Mouse (Mus musculus) embryonic facial prominence, embryonic 10.5 days (tissue): ENCODE results near the gene Atox1. TPM values are rescaled to one million over a fixed set of nuclear protein-coding genes. Genes with fewer than 3 reads are reported as not detected.

Experiments used
- DNase-seq: peaks from one replicate; pipeline ENCODE4 v3.0.0-alpha.2; 2017; ENCODE audit warnings: low spot score
- H3K27ac ChIP-seq: fragments of 300-500 bp; sonication (generic); replicated peaks from 2 replicates; pipeline ENCODE4 v1.5.1; 2016; ENCODE audit warnings: mild to moderate bottlenecking
- H3K27me3 ChIP-seq: fragments of 300-500 bp; sonication (generic); replicated peaks from 2 replicates; pipeline ENCODE4 v1.6.1; 2016; ENCODE audit warnings: low read depth, mild to moderate bottlenecking; ENCODE audit not compliant: poor library complexity, severe bottlenecking
- H3K36me3 ChIP-seq: fragments of 300-500 bp; sonication (generic); replicated peaks from 2 replicates; pipeline ENCODE4 v1.6.1; 2016; ENCODE audit warnings: mild to moderate bottlenecking, moderate library complexity
- H3K4me1 ChIP-seq: fragments of 300-500 bp; sonication (generic); 2 replicates; pipeline ENCODE4 v1.6.1; 2016
- H3K4me3 ChIP-seq: fragments of 300-500 bp; sonication (generic); 2 replicates; pipeline ENCODE4 v1.5.1; 2016; ENCODE audit warnings: mild to moderate bottlenecking, moderate library complexity
- H3K9me3 ChIP-seq: fragments of 300-500 bp; sonication (generic); 2 replicates; pipeline ENCODE4 v1.6.1; 2016; ENCODE audit warnings: mild to moderate bottlenecking
- WGBS: fragments of 180-500 bp; shearing (Covaris S2); methylation state at CpG from one replicate; pipeline ENCODE4 v1.1.7; 2016; 5-methylcytosine and 5-hydroxymethylcytosine counted together
- microRNA-seq: library from miRNA; unstranded; fragments of <30 nt; microRNA quantifications from one replicate; pipeline ENCODE4, GENCODE M21; 2017
- polyA plus RNA-seq: library from polyadenylated mRNA; unstranded; fragments of >200 nt; fragmentation: Nextera tagmentation; extraction: Ambion mirVana; gene quantifications from 2 replicates; pipeline ENCODE4 v1.2.1, GENCODE M21; 2016

Gene Atox1
- polyA plus RNA-seq, 1 experiment from 2014 or later: 285 TPM

GRCm38 (mm10) chr11:55405601-55406469 lies 55.2 kb downstream of the Atox1 start:
- Histone ChIP-seq H3K27me3 (no peaks in the 10 kb centered on the region), H3K27ac (peak overlapping the region; percentile 32; the same call in 1 of the 2 replicates), H3K9me3 (peaks cover 6% of the 10 kb centered on the region; the same call in 1 of the 2 replicates), H3K36me3 (peaks cover 99% of the 10 kb centered on the region), H3K4me1 (peaks cover 9% of the 10 kb centered on the region; the same call in 1 of the 2 replicates), H3K4me3 (no peak overlapping the region)
- DNase-seq: peak; percentile 38
- 59% methylated on average over 8 of the region's 8 CpGs for WGBS

DNA sequence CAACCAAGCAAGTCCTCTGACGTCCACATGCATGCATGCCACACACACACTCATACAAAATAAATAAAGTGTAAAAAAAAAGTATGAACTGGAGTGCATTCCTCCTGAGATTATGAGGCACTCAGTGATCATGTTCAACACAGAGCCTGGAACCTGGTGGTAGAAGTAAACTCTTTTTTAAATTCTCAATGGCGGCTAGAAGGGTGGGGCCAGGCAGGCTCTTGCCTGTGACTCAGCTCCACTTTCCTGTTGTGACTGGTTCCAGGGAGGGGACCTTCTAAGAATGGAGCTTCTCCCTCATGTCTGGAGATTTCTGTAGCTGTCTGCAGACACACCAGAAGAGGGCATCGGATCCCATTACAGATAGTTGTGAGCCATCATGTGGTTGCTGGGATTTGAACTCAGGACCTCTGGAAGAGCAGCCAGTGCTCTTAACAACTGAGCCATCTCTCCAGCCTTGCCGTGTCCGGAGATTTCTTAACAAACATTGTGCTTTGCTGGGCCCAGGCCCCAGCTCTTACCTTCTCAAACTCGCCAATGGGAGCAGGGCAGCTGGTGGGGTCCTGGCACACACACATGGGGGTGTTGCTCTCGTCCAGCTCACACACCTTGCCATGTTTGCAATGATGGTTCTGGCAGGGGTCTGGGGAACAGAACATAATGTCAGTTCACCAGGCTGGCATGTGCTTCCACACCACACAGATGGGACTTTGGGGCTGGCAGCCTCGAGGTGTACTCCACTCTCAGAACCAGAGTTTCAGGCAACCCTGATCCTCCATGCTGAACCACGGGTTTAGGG lies 56.2 kb downstream of the Atox1 start:
- Histone ChIP-seq H3K27ac (peak overlapping the region; percentile 32; the same call in 1 of the 2 replicates), H3K36me3 (peaks cover 97% of the 10 kb centered on the region), H3K27me3 (no peaks in the 10 kb centered on the region), H3K9me3 (peaks cover 6% of the 10 kb centered on the region; the same call in 1 of the 2 replicates), H3K4me3 (no peak overlapping the region), H3K4me1 (0 out of 2 replicates have a peak, but pooled peaks cover 3% of the 10 kb centered on the region)
- 88% methylated on average over 9 of the region's 9 CpGs for WGBS
- no peak for DNase-seq

- no peak for DNase-seq
- no peak overlapping the region for H3K4me3 ChIP-seq
- H3K27ac ChIP-seq: no peak overlapping the region
- no peaks in the 10 kb centered on the region for H3K4me1 ChIP-seq
- 92% methylated on average over 2 of the region's 2 CpGs for WGBS
- peaks cover 92% of the 10 kb centered on the region for H3K36me3 ChIP-seq
- no peaks in the 10 kb centered on the region for H3K27me3 ChIP-seq
- H3K9me3 ChIP-seq: no peaks in the 10 kb centered on the region
These were observed 60.2 kb downstream of the Atox1 start for GRCm38 (mm10) chr11:55400863-55401262.

DNA sequence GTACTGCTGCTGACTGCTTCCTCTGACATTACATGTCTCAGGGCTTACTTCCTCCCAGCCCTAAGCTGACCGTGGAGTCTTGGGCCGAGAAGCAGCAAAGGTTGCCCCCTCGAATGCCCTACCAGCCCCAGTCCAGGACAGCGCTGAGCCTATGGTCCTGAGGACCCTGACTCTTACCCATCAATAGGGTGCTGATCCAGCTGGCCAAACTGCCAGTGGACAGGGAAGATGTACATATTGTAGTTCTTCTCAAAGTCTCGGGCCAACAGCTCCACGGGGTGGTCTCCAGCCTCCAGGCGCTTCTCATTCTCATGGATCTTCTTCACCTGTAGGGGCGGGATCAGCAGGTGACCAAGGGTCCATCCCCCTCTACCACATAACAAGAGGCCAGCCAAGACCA lies 62.7 kb downstream of the Atox1 start:
- no peak for DNase-seq
- H3K9me3 ChIP-seq: no peaks in the 10 kb centered on the region
- H3K27ac ChIP-seq: no peak overlapping the region
- H3K4me3 ChIP-seq: no peak overlapping the region
- no peaks in the 10 kb centered on the region for H3K4me1 ChIP-seq
- WGBS: 93% methylated on average over 8 of the region's 8 CpGs
- H3K36me3 ChIP-seq: peaks cover 84% of the 10 kb centered on the region
- H3K27me3 ChIP-seq: no peaks in the 10 kb centered on the region

DNA sequence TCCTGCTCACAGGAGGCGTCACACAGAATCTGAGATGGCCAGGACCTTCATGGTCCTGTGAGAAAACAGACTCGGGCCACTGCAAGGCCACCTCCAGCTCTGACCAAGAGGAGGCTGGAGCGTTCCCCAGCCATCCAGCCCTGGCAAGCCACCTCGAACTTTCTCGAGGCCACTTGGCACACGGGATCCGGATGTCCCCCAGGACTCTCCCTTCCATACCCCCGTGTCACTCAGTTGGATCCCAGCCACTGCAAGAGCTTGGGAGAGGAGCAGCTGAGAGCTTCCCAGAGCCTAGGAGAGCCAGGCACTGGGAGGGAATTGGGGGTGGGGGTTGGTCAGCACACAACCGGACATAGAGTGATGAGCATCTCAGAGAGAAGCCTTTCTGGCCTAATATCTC lies 63.6 kb downstream of the Atox1 start:
- DNase-seq: no peak
- peaks cover 75% of the 10 kb centered on the region for H3K36me3 ChIP-seq
- no peaks in the 10 kb centered on the region for H3K9me3 ChIP-seq
- no peaks in the 10 kb centered on the region for H3K27me3 ChIP-seq
- H3K4me3 ChIP-seq: no peak overlapping the region
- 88% methylated on average over 9 of the region's 9 CpGs for WGBS
- H3K27ac ChIP-seq: no peak overlapping the region
- H3K4me1 ChIP-seq: peaks cover 2% of the 10 kb centered on the region; the same call in 1 of the 2 replicates

DNA sequence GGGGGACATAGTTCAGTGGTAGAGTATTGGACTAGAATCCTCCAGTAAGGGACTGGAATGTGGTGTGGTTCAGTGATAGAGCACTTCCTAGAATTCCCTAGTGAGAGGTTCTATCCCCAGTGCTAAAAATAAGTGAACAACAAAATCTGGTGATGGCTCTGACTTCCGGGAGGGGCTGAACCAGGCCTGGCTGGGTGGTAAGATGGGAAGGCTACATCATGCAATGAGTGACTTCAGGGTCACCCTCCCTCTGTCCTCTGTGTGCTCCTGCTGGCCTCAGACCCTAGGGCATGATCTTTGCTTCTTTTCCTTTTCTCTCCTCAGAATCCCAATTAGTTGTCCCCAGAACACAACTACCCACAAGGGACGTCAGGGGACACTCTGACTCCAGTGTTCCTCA lies 64.0 kb downstream of the Atox1 start:
- Histone ChIP-seq H3K27ac (no peak overlapping the region), H3K4me1 (peaks cover 5% of the 10 kb centered on the region; the same call in 1 of the 2 replicates), H3K27me3 (no peaks in the 10 kb centered on the region), H3K4me3 (no peak overlapping the region), H3K36me3 (peaks cover 71% of the 10 kb centered on the region), H3K9me3 (no peaks in the 10 kb centered on the region)
- WGBS: 83% methylated on average over 2 of the region's 2 CpGs
- DNase-seq: no peak

Small RNA genes lying within 50 kb of the gene (microRNA-seq; reads per million reads assigned to microRNA genes)
- gene Mir7652: 0.91 reads per million

Other genes with a start within 250 kb of the Atox1 start
- 0.12 and 0.13 TPM in 2 replicates for gene Fat2, start 124.7 kb downstream of the Atox1 start, polyA plus RNA-seq
- 269 and 310 TPM in 2 replicates for gene Sparc, start 38.1 kb downstream of the Atox1 start, polyA plus RNA-seq
- gene G3bp1, start 8.4 kb upstream of the Atox1 start, polyA plus RNA-seq: 282 and 290 TPM in 2 replicates
- gene Glra1, start 147.0 kb upstream of the Atox1 start, polyA plus RNA-seq: 0.39 and 1.3 TPM in 2 replicates